Mouse (Mus musculus): ENCODE results near the gene Abcc5.

- TF ChIP-seq CTCF (IDR thresholded peaks at IDR 0.05; ENCODE audit: low read depth) (no peak), EP300 (IDR thresholded peaks at IDR 0.05; ENCODE audit: low read depth) (no peak)
Observed at GRCm38 (mm10) chr16:20300076-20300475, 126.1 kb downstream of the Abcc5 start.

Measured in liver, postnatal 0 days (tissue).